Mouse (Mus musculus): ENCODE measurements around the gene Tert. TPM values are rescaled to one million over a fixed set of nuclear protein-coding genes. Genes with fewer than 3 reads are reported as not detected.

Gene Tert
- polyA plus RNA-seq, 1 experiment from 2014 or later: 0.43 TPM

DNA sequence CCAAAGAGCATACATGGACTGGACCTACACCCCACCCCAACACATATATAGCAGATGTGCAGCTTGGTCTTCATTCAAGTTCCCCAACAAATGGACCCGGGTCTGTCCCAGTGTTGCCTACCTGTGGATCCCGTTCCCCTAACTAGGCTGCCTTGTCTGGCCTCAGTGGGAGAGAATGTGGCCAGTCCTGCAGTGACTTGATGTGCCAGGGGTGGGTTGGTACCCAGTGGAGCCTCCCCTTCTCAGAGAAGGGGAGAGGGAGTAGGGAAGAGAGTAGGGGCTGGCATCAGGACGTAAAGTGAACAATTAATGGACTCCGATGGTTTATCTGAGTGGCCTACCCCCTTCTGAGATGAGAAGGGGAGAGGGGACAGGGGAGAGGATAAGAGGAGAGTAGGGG lies 23.7 kb upstream of the Tert start:
- H3K36me3 ChIP-seq (ENCODE audit: insufficient read depth, low read length): no peaks in the 10 kb centered on the region
- no peaks in the 10 kb centered on the region for H3K27me3 ChIP-seq (replicated peaks; ENCODE audit: insufficient read depth, low read length)
- H3K9ac ChIP-seq (replicated peaks; ENCODE audit: low read depth): peak overlapping the region; percentile 68; the same call in 1 of the 2 replicates
- no peak for TF ChIP-seq EP300 (IDR thresholded peaks at IDR 0.05)
- TF ChIP-seq CTCF (IDR thresholded peaks at IDR 0.05): no peak
- H3K4me2 ChIP-seq (replicated peaks; ENCODE audit: low read depth, low read length): peak overlapping the region; percentile 95
- no peaks in the 10 kb centered on the region for H3K9me3 ChIP-seq (ENCODE audit: low read length)
- DNase-seq (ENCODE audit: low spot score) (no peak), ATAC-seq (no peak)
- peak overlapping the region; percentile 73 for H3K4me3 ChIP-seq (ENCODE audit: low read depth, low read length)
- H3K4me1 ChIP-seq (ENCODE audit: insufficient read depth, low read depth, low read length): peaks cover 10% of the 10 kb centered on the region; the same call in 1 of the 2 replicates
- no peak overlapping the region for H3K27ac ChIP-seq (ENCODE audit: low read length)
- WGBS: 56% methylated on average over 4 of the region's 4 CpGs

DNA sequence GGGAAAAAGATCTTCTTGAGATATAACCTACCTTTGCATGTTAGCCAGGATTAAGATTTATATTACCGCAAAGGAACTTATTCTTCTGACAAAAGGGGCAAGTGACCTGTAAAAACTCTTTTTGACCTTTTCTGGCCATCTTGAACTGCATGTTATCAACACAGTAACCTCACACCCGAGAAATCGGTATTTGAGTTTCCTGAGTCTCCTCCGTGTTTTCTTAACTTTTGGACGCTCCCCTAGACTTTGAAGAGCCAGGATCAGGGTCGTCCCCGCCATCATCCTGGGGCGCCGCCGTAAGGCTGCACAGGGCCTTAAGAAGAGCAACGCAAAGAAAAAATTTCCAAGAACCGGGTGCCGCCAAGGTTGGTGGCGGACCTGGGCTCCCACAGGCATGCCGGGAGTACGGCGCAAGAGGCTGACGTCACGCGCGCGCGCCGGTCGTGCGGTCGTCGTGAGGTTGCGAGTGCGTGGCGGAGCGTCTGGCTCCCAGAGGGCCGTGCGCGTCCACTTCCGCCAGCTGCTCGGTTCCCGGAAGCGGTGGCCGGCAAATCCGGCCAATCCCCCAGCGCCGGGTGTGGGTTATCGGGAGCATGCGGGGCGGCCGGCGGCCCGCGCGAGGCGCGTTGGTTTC lies 23.1 kb upstream of the Tert start, which contains the start of gene Clptm1l:
TSS of gene Clptm1l (plus strand) at position 485 of the 634 bp plus-strand sequence.
- peak within 1 kb of the TSS; percentile 95 for H3K4me2 ChIP-seq (replicated peaks; ENCODE audit: low read depth, low read length)
- peak within 1 kb of the TSS; percentile 65 for H3K27ac ChIP-seq (ENCODE audit: low read length)
- DNase-seq (ENCODE audit: low spot score) (peak; percentile 97), ATAC-seq (peak; percentile 100)
- peaks cover 10% of the 10 kb centered on the region; the same call in 1 of the 2 replicates for H3K4me1 ChIP-seq (ENCODE audit: insufficient read depth, low read depth, low read length)
- H3K36me3 ChIP-seq (ENCODE audit: insufficient read depth, low read length): peaks cover 3% of the 10 kb centered on the region; the same call in 1 of the 2 replicates
- WGBS: under 1% methylated on average over 37 of the region's 53 CpGs
- H3K9ac ChIP-seq (replicated peaks; ENCODE audit: low read depth): peak within 1 kb of the TSS; percentile 68
- TF ChIP-seq EP300 (IDR thresholded peaks at IDR 0.05): no peak
- no peak for TF ChIP-seq CTCF (IDR thresholded peaks at IDR 0.05)
- H3K27me3 ChIP-seq (replicated peaks; ENCODE audit: insufficient read depth, low read length): no peaks in the 10 kb centered on the region
- no peaks in the 10 kb centered on the region for H3K9me3 ChIP-seq (ENCODE audit: low read length)
- H3K4me3 ChIP-seq (ENCODE audit: low read depth, low read length): peak within 1 kb of the TSS; percentile 73

DNA sequence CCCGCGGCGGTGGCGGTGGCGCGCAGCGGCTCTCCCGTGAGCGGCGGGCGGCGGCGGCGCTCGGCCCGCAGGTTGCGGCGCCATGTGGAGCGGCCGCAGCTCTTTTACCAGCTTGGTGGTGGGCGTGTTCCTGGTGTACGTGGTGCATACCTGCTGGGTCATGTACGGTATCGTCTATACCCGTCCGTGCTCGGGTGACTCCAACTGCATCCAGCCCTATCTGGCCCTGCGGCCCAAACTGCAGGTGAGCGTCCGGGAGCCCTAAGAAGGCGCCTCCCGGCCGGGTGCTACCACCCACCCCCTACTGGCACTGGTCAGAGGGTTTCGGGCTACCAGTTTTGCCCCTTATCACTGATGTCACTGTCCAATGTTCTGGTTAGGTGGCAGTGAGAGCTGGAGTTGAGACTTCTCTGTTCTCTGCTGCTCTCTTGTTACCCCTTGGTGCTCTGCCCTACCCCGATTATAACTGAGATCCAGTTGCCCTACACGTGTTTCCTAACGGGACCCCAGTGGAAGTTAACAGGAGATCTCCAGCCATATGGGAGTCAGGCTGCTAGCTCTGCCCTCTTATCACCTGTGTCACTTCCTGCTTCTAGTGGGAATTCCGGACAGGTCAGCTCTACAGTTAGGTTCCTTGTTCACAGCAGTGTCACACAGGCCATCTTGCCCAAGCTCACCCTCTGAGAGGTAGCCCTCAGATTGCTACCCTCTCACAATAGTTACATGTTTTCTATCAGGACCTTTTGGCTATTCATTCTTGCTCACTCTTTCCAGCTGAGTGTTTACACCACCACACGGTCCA lies 22.4 kb upstream of the Tert start:
- Histone ChIP-seq H3K9ac (replicated peaks; ENCODE audit: low read depth) (peak overlapping the region; percentile 68), H3K4me2 (replicated peaks; ENCODE audit: low read depth, low read length) (peak overlapping the region; percentile 95), H3K27ac (ENCODE audit: low read length) (peak overlapping the region; percentile 65), H3K27me3 (replicated peaks; ENCODE audit: insufficient read depth, low read length) (no peaks in the 10 kb centered on the region), H3K36me3 (ENCODE audit: insufficient read depth, low read length) (peaks cover 6% of the 10 kb centered on the region; the same call in 1 of the 2 replicates), H3K9me3 (ENCODE audit: low read length) (no peaks in the 10 kb centered on the region), H3K4me3 (ENCODE audit: low read depth, low read length) (peak overlapping the region; percentile 73), H3K4me1 (ENCODE audit: insufficient read depth, low read depth, low read length) (peaks cover 10% of the 10 kb centered on the region; the same call in 1 of the 2 replicates)
- peak; percentile 24 for DNase-seq (ENCODE audit: low spot score)
- TF ChIP-seq EP300 (IDR thresholded peaks at IDR 0.05) (no peak), CTCF (IDR thresholded peaks at IDR 0.05) (no peak; the same call in 1 of the 2 replicates)
- peak; percentile 69 for ATAC-seq
- 1% methylated on average over 35 of the region's 39 CpGs for WGBS

DNA sequence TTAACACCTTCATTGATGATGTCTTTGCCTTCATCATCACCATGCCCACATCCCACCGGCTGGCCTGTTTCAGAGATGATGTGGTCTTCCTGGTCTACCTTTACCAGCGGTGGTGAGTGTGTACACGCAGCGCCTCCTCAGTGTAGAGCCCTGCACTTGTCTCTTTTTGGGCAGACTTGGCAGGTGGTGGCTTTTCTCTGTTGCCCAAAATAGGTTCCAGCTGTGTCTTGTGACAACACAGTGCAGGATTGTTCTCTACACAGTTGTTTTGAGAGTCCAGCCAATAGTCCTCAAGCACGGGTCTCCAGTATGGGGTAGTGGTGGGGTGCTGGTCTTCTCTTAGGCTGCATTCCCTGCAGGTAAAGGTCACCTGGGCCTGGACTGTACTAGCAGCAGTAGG lies 8.3 kb upstream of the Tert start:
- TF ChIP-seq CTCF (IDR thresholded peaks at IDR 0.05) (no peak), EP300 (IDR thresholded peaks at IDR 0.05) (no peak)
- WGBS: 90% methylated on average over 5 of the region's 5 CpGs
- no peak for DNase-seq (ENCODE audit: low spot score)
- ATAC-seq: no peak
- H3K36me3 ChIP-seq (ENCODE audit: insufficient read depth, low read length): peaks cover 36% of the 10 kb centered on the region; the same call in 1 of the 2 replicates
- no peaks in the 10 kb centered on the region for H3K27me3 ChIP-seq (replicated peaks; ENCODE audit: insufficient read depth, low read length)
- no peak overlapping the region for H3K9ac ChIP-seq (replicated peaks; ENCODE audit: low read depth)
- no peak overlapping the region for H3K27ac ChIP-seq (ENCODE audit: low read length)
- H3K4me2 ChIP-seq (replicated peaks; ENCODE audit: low read depth, low read length): no peak overlapping the region
- H3K4me3 ChIP-seq (ENCODE audit: low read depth, low read length): no peak overlapping the region
- no peaks in the 10 kb centered on the region for H3K4me1 ChIP-seq (ENCODE audit: insufficient read depth, low read depth, low read length)
- H3K9me3 ChIP-seq (ENCODE audit: low read length): no peaks in the 10 kb centered on the region

DNA sequence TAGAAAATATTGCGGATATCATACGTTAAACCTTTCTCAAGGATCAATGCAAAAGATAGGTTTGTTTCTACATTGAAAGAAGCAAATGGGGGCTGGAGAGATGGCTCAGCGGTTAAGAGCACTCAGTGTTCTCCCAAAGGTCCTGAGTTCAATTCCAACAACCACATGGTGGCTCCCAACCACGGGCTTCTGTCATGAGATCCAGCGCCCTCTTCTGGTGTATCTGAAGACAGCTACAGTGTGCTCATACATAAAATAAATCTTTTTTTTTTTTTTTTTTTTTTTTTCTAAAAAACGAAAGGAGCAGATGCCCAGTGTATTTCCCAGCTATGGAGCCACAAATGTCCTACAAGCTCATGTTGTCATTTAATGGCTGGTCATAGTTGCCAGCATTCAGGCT lies 6.1 kb upstream of the Tert start:
- WGBS: 66% methylated on average over 6 of the region's 6 CpGs
- TF ChIP-seq EP300 (IDR thresholded peaks at IDR 0.05) (no peak), CTCF (IDR thresholded peaks at IDR 0.05) (peak; percentile 45)
- Histone ChIP-seq H3K9me3 (ENCODE audit: low read length) (no peaks in the 10 kb centered on the region), H3K4me1 (ENCODE audit: insufficient read depth, low read depth, low read length) (no peaks in the 10 kb centered on the region), H3K27ac (ENCODE audit: low read length) (no peak overlapping the region), H3K4me3 (ENCODE audit: low read depth, low read length) (no peak overlapping the region), H3K36me3 (ENCODE audit: insufficient read depth, low read length) (peaks cover 24% of the 10 kb centered on the region; the same call in 1 of the 2 replicates), H3K9ac (replicated peaks; ENCODE audit: low read depth) (no peak overlapping the region), H3K27me3 (replicated peaks; ENCODE audit: insufficient read depth, low read length) (no peaks in the 10 kb centered on the region), H3K4me2 (replicated peaks; ENCODE audit: low read depth, low read length) (no peak overlapping the region)
- DNase-seq (ENCODE audit: low spot score) (no peak), ATAC-seq (no peak)

DNA sequence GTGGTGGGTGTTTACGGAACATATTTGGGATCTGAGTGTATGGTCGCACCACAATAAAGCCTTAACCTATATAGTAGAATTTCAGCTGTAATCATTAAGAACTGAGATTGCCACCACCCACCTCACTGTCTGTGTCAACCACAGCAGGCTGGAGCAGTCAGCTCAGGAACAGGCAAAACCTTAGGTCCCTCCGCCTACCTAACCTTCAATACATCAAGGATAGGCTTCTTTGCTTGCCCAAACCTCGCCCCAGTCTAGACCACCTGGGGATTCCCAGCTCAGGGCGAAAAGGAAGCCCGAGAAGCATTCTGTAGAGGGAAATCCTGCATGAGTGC lies 334 bp upstream of the Tert start:
- DNase-seq (ENCODE audit: low spot score): no peak
- ATAC-seq: no peak
- peak overlapping the region; percentile 46 for H3K4me3 ChIP-seq (ENCODE audit: low read depth, low read length)
- no peak overlapping the region for H3K9ac ChIP-seq (replicated peaks; ENCODE audit: low read depth)
- H3K4me2 ChIP-seq (replicated peaks; ENCODE audit: low read depth, low read length): peak overlapping the region; percentile 83
- no peak overlapping the region for H3K27ac ChIP-seq (ENCODE audit: low read length)
- peaks cover 4% of the 10 kb centered on the region; the same call in 1 of the 2 replicates for H3K4me1 ChIP-seq (ENCODE audit: insufficient read depth, low read depth, low read length)
- no peaks in the 10 kb centered on the region for H3K36me3 ChIP-seq (ENCODE audit: insufficient read depth, low read length)
- no peak for TF ChIP-seq EP300 (IDR thresholded peaks at IDR 0.05)
- H3K27me3 ChIP-seq (replicated peaks; ENCODE audit: insufficient read depth, low read length): no peaks in the 10 kb centered on the region
- 51% methylated on average over 6 of the region's 6 CpGs for WGBS
- no peaks in the 10 kb centered on the region for H3K9me3 ChIP-seq (ENCODE audit: low read length)

All from lung, postnatal 0 days (tissue).